Mouse (Mus musculus): ENCODE measurements at regions not wholly inside any gene's neighbourhood (a gene's known extent, or its start where the extent isn't known, plus 50 kb on each side); places are given as distances from the start of the nearest gene placed in this dataset.

DNA sequence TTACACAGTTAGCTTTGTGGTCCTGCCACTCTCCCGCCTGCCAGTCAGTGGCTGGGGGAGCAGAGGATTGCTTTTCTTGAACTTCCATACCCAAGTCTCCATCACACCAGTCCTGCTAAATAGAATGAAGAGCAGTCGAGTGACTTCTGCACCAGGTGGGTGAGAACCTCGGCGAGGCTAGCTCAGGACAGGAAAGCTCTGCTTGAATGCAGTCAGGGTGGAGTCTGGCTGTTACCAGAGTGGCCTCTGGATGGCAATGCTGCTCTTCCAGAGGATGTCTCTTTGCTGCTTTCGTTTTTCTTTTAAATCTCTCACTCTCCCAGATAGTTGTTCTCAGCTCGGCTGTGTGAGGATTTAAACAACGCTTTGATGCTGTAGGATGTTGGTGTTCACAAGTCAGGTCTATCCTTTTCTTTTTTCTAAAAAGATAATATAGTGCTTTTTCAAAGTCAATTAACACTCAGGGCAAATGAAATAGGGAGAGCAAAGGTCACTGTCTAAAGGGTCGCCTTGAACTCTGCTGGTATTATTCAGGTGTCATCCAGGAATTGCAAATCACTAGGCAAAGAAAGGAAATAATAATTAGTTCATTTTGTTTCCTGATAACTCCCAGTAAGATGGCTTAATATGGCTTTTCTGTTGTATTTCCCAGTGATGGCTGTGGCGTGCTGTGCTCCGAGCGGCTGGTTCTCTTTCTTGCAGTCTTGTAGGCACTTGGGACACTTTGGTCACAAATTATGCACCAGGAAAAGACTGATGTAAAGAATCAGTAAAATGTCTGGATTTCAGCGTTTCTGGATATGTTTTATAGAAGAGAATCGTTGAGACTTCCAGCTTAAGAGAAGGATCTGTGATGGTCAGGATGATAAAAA, 368.8 kb downstream of the D3Ertd751e start:
- peak; percentile 48 to 67 for DNase-seq (ENCODE audit: low spot score in 2 of 2)

DNA sequence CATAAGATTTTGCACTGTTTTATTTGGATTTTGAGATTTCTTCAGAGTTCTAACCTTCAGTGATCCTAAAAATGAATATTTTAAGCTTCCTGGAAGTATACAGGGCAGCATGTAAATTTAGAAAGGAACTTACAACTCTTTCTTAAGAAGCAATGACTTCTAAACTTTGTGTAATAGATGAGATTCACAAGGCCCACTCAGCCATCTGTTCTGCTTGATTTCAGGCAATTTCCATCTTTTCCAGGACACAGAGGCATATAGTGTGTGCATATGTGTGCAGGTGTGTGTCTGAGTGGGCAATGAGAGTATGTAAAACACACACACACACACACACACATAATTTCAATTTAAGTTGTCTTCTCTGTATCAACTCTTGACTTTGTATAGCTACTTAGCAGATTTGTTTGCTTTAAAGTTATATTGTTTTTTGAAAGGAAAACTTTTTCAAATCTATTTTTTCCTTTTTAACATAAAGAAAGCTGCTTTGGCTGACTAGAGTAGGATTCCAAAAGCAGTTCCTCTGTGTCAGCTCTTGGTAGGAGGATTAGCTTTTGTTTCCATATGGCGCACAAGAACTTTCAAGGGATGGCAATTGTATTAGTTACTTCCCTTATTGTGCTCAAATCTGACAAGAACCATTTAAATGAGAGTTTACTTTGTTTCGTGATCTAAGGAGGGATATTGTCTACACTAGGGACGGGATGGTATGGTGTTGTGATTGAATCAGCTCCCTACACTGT, 387.6 kb downstream of the D3Ertd751e start:
- DNase-seq (ENCODE audit: low spot score in 2 of 2), result peak in 1 of 2 experiments; percentile 82

DNA sequence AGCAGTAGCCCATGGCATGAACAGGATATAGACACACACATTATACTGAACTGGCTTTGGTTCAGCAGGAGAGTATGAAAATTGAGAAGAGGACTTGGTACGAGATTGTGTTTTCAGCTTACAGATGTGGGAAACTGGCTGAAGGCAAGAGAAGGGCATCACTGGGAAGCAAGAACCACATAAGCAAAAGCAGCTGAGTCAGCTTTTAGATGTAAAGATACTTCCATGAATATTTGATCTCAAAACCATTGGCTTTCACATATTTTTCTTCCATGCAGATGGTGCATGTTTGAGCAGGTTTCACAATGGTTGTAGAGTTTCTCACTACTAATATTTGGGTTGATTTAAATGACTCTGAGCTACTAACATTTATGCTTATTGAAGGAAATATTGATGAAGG, 389.9 kb downstream of the D3Ertd751e start:
- no peak for DNase-seq (ENCODE audit: low spot score in 2 of 2)

DNA sequence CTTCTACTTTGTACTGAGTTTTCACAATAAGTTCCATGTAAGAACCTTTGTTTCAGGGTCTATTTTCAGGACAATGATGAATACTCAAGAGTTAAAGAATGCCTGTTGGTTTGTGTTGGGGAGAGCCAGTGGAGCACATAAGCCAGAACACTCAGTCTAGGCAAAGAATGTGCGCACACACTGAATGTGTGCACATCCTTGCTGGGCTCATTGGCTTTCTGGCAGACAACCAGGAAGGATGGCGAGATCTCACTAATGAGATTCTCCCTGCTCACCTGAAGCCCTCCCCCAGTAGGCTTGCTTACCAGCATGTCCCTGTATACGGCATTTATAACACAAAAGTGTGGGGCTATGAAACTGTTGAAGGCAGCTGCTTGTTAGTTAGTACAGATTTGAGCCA, 411.0 kb downstream of the D3Ertd751e start:
- no peak for DNase-seq (ENCODE audit: low spot score in 2 of 2)

DNA sequence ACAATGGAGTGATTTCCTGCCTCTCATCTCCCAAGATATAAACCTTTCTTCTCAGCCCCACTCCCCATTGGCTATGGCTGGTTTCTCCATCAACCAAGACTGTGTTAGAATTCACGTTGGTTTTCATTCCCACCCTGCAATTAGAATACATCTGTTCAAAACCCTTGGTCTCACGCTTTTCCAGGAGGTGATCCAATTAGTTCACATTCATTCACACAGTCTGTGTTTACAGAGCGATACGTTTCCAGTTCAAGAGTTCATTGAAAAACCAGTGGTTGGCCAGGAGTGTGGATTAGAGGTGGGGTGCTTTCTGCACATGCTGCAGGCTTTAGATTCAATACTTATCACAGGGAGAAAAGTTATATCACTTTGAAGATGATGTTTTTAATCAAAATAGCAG, 412.5 kb downstream of the D3Ertd751e start:
- no peak for DNase-seq (ENCODE audit: low spot score in 2 of 2)

DNA sequence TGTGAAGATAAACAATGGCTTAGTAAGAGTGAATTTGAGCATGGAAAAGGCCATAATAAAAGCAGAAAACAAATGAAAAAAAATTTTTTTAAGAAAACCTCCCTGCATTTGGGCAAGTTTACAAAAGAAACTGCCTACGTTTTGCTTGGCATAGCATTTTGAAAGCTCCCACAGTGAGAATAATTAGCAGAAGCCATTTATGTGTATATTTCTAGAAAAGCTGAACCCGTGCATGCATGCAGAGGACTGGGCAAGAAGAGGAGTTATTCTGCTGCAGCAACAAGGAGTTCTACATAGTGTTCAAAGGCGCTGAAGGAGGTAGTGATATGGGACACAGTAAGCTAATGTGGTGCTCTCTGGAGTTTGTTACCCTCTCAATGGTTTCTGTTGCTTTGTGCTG, 421.3 kb downstream of the D3Ertd751e start:
- DNase-seq (ENCODE audit: low spot score in 2 of 2), result peak in 1 of 2 experiments; percentile 17

DNA sequence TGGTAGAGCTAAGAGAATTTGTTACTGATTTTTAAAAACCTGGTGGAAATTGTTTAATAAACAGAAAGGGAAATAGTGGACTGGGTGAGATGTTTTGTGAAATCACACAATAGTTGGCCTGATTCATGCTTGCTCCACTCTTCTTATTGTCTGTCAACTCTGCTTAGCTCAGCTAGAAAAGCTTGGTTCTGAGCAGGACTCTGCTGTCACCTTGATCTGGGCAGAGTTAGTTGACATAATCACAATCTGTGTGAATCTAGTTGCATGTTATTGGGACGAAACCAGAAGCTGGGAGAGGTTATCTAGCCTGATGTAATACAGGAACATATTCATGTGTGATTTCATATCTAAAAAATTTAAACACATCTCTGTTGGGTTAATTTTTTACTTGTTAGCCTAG, 456.8 kb downstream of the D3Ertd751e start:
- no peak for DNase-seq (ENCODE audit: low spot score in 2 of 2)

DNA sequence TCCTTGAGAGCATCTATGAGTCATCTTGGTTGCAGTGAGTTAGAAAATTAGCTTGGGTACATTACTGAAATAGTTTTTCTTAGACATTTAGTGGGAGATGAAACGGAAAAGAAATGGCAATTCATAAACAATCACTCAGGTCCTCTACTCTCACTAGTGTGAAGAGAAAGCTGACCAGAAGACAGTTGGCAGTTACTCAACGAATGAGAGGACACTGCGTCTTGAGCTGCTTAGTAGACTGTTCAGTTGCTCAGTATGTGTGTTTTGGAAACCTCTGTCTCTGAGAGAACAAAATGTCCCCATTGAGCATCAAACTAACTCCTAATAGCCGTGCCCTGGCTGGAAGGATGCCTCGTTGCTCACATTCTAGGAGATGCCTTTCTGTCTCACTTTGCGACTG, 459.0 kb downstream of the D3Ertd751e start:
- DNase-seq (ENCODE audit: low spot score in 2 of 2), result no peak

DNA sequence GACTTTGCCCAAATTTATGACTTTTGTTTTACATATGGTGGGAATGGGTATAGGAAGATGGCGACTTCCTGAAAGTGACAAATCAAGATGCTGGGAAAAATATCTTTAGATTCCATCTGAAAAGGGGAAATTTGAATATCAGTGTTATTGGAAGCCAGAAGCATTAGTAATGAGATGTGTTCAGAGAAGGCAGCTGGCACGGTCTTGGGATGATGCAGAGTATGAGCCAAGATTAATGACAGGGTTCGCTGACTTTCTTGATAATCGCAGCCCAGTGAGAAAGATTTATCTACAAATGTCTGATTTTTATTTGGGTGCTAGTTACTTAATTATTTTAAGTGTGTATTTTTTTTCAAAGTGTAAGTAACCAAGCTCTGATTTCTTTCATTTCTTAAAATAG, 463.2 kb downstream of the D3Ertd751e start:
- no peak for DNase-seq (ENCODE audit: low spot score in 2 of 2)

DNA sequence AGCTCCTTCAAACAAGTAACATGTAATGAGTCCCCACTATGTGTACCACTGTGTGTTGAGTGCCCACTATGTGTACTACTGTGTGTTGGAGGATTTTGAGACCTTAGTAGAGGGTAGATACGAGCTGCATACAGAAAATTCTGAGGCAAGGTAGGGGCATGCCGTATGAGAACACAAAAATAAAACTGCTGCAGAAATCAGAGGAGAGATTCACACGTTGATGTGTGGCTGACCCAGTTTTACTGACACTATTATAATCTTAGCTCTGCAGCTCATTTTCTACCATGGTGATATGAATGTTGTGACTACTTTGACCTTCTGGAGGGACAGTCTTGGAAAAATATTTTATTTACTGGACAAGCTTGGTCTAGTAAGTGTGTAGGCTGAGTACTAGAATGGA, 469.0 kb downstream of the D3Ertd751e start:
- no peak for DNase-seq (ENCODE audit: low spot score in 2 of 2)

DNA sequence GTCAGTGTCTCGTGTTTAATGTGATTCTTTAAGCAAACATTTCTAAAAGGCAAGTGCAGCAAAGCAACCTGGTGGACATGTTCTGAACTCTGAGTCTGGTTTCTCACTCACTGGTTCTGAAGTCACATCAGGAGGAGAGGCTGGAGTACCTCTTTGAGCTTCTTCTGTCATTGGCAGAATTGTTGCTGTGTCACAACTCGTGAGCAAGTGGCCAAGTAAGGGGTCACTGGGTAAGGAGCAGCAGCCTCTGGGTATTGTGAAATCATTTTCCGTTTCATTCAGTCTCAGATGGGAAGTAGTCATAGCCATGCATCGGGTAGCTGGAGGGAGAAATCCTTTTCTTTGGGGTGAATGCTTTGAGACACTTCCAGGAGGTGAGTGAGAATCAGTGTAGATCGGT, 470.0 kb downstream of the D3Ertd751e start:
- no peak for DNase-seq (ENCODE audit: low spot score in 2 of 2)

DNA sequence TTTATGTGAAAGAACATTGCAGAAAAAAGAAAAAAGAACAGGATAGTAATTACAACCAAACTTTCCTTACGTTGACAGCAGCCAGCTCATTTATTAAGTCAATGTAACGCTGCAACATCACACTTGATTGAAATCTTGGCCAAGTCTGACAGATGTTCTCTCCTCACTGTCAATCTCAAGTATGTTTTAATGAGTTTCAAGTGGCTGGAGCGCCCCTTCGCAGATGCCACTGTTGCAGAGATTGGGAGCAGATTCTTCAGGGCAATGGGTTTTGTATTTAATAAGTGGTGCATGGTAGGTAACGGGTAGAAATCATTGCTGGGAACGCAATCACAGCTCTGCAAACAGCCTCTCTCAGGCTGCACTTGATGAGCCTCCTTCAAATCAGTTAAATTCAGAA, 470.8 kb downstream of the D3Ertd751e start:
- DNase-seq (ENCODE audit: low spot score in 2 of 2), result no peak

DNA sequence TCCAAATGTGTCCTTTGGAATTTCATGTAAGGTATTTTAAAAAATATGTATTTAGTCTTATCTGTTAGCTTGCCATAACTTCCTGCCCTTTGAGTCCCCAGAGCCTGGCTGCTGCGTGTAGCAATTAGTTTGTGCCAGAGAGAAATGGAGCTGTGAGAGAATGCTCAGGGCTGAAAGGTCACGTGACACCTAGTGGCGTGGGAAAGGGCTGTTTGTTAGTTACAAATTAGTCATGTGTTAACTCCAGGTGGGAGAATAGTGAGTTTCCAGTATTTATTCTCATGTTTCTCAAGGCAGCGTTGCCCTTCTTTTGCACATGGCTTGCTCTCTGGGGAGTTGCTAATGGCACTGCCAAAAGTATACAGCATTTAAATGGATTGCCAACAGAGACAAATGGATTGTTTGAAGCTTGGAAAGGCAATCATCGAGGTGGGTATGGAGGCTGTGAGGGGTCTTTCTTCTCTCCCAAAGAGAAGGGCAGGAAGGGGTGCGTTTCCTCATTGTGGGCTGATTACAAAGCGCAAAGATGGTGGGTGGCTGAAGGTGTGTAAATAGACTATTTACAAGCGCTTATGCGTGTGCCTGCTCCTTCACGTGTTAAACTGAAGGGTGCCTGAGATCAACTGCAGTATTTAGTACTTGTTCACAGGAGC, 472.3 kb downstream of the D3Ertd751e start:
- DNase-seq (ENCODE audit: low spot score in 2 of 2), result no peak

DNA sequence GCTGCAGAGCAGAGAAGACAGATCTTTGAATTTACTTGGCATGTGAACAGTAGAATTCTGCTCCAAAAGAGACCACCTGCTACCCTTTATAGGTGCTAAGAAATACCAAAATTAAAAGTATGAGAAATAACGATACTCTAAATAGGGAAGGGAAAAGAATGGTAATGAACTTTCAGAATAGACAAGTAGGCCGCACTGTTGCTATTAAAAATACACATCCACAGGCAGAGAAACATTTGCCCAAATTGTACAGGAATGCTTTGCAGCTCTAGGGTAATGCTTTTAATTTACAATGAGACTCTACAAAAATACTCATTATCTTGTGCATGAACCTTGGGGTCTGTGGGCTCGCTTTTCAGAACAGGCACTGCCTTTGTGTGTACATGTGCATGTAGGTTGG, 476.3 kb downstream of the D3Ertd751e start:
- no peak for DNase-seq (ENCODE audit: low spot score in 2 of 2)

DNA sequence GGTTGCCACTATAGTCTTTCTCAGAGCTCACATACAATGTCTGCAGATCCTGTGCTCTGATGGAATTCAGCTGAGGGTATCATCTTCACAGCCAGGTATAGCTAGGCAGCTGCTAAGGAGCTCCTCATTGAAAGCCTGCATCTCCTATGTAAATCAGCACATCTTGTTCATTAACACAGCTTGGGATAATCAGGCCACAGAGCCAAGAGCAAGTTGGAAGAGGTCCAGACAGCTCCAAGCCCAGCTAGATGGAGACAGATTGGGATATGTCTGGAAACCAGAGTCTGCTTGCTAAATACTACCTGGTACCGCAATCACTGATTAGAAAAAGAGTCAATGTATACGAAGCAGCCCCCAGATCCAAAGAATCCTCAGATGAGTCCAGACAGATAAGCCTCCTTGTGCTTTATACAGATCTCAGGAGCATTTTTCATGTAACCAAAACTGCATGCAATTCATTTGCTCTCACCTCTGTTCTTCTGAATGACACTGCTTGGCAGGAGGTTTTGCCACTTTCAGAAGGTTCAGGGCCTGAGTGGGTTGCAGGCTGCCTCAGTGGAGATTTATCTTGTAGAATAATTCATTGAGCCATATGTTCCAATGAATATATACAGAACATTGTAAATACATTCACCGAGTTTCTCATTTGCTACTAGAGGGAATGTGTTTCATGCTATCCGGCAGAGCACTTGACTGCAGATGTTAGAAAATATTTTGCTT, 485.4 kb downstream of the D3Ertd751e start:
- peak in 1 of 2 experiments; percentile 43 for DNase-seq (ENCODE audit: low spot score in 2 of 2)

DNA sequence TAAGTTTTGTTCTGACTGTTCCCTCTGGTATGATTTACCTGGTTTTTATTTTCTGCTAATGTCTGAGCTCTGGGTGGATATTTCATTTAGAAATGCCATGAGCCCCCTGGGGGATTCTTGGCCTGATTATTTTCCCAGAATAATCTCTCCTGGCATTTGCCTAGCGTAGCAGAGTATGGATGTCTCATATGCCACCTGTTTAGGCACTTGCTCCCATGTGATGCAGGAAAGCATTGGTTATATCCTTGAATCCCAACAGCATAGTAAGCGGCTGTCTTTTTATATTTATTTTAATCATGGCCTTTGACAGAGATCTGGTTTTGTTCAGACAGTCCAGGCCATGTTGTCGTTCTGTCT, 486.0 kb downstream of the D3Ertd751e start:
- no peak for DNase-seq (ENCODE audit: low spot score in 2 of 2)

DNA sequence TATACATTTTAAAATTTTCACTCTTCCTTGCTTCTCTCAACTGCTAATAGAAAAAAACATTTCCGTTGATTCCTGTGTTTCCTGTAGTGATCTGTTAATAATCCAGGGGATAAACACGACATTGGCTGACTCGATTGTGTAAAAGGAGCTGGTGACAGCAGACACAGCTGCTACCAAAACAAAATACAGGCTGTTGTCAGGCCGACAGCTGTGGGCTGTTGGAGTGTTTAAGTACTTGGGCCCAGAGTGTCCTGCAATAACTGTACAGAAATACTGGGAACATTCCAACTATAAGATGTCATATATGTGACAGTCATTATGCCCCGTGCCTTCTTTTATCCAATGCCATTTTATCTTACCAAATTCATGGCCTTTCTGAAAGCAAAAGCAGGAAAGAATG, 489.9 kb downstream of the D3Ertd751e start:
- DNase-seq (ENCODE audit: low spot score in 2 of 2), result no peak

DNA sequence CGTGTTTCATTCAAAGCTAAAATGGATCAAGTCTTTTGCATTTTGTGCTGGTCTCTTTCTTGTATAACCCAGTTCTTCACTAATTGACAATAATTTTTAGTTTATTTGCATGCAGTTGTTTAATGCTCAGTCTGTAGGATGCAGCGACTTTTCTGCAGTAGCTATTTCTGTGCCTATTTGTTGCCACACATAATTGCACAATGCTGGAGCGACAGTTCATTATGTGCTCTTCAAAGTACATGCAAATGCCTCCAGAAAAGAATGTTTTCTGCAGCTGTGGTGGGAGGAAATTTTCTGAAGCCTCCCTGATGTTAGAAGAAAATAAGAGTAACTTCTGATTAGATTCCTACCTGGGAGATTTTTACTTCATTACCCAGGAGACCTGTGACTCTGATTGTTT, 491.3 kb downstream of the D3Ertd751e start:
- DNase-seq (ENCODE audit: low spot score in 2 of 2), result no peak

DNA sequence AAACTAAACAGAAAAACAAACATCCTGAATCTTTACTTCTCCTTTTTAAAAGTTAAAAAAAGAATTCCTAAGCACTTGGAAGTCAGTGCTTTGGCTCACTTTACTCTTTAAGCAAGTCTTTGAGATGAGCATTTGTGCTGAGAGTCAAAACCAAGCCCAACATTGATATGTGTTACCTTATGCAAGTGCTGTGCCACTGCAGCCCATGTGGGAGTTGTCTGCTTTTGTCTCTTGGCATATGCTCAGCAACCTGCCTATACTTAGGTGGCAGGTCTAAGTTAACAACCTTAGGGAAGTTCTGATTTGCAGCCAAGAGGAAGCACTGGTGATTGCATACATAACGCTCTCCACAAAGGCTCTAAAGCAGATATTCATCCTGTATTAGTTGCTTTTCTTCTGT, 493.1 kb downstream of the D3Ertd751e start:
- DNase-seq (ENCODE audit: low spot score in 2 of 2), result no peak

All from left cerebral cortex, adult 8-10 months (tissue).